In genomic region chr13:73008856-73009546, GRCm38 (mm10) we compare ENCODE assay signal across 11 mouse cellular contexts.
DNase-seq lines count a peak whose midpoint lies in the region; ATAC-seq and TF ChIP-seq lines count a peak whose summit lies in the region.
"Had no signal": no experiment of that assay in that cellular context is flagged by ENCODE, and none has a peak within 500 bp of the region (broad histone marks: within the 10 kb centered on the region; RNA-seq: fewer than 3 reads in every experiment).

No protein-coding gene starts in this region.

- H3K27ac ChIP-seq in kidney, embryonic 14.5 days (ENCODE audit: low read depth, low read length) = no peak overlapping the region
- H3K27ac ChIP-seq in kidney, adult 2 months (ENCODE audit: insufficient read depth, low read depth, low read length) = no peak overlapping the region
- peak overlapping the region; percentile 34; the same call in 1 of the 2 replicates for H3K27ac ChIP-seq in midbrain, embryonic 15.5 days
- no peak overlapping the region for H3K27ac ChIP-seq in liver, postnatal 0 days (ENCODE audit: low read depth)

- 0 out of 2 replicates have a peak overlapping the region, but pooled peaks have one; percentile 15 for H3K4me2 ChIP-seq in kidney, embryonic 14.5 days (replicated peaks; ENCODE audit: low read depth, low read length)
- peak overlapping the region; percentile 43 for H3K4me2 ChIP-seq in midbrain, embryonic 15.5 days
- no peak overlapping the region for H3K4me2 ChIP-seq in liver, postnatal 0 days (ENCODE audit: low read depth, low read length)
- H3K4me2 ChIP-seq: heart, embryonic 12.5 days had no signal

- DNase-seq in kidney, adult 2 months = no peak
- DNase-seq in brain, embryonic 14.5 days (ENCODE audit: low read depth) = peak; percentile 63
- DNase-seq in liver, postnatal 0 days = no peak
- DNase-seq in heart, postnatal 25 days (ENCODE audit: low spot score) = no peak
- DNase-seq: lung, postnatal 10 days; right cerebral cortex, postnatal 14 days had no signal

- ATAC-seq in kidney, embryonic 14.5 days (ENCODE audit: low FRiP score, low TSS enrichment) = 0 out of 2 replicates have a peak, but pooled peaks have one; percentile 32
- peak; percentile 85 for ATAC-seq in midbrain, embryonic 15.5 days (replicated peaks)
- no peak for ATAC-seq in liver, postnatal 0 days
- ATAC-seq: activated CD4-positive, CD25-positive, alpha-beta regulatory T cell, adult 4 months had no signal

- TF ChIP-seq CTCF in kidney, adult 2 months (conservative IDR thresholded peaks at IDR 0.05; ENCODE audit: insufficient read depth, insufficient read length, low read depth, low read length) = no peak
- TF ChIP-seq CTCF in E14TG2a.4 (conservative IDR thresholded peaks at IDR 0.05; ENCODE audit: low read length) = no peak
- no peak for TF ChIP-seq CTCF in brain, embryonic 14.5 days (IDR thresholded peaks at IDR 0.05; ENCODE audit: borderline replicate concordance, extremely low read depth, insufficient read depth, insufficient read length)
- no peak for TF ChIP-seq CTCF in liver, postnatal 0 days (IDR thresholded peaks at IDR 0.05; ENCODE audit: low read depth)

- H3K27me3 ChIP-seq in kidney, embryonic 14.5 days (ENCODE audit: control insufficient read depth, insufficient read depth, low read length) = peaks cover 34% of the 10 kb centered on the region
- no peaks in the 10 kb centered on the region for H3K27me3 ChIP-seq in kidney, adult 2 months (replicated peaks; ENCODE audit: control insufficient read depth, insufficient read depth, low read length)
- H3K27me3 ChIP-seq in E14TG2a.4 (ENCODE audit: insufficient read depth, low read length) = peaks cover 8% of the 10 kb centered on the region
- 0 out of 2 replicates have a peak, but pooled peaks cover 3% of the 10 kb centered on the region for H3K27me3 ChIP-seq in midbrain, embryonic 15.5 days (replicated peaks)
- no peaks in the 10 kb centered on the region for H3K27me3 ChIP-seq in liver, postnatal 0 days (ENCODE audit: insufficient read depth, low read length)

- no peak overlapping the region for H3K9ac ChIP-seq in kidney, embryonic 14.5 days (ENCODE audit: low read depth, low read length)
- H3K9ac ChIP-seq in midbrain, embryonic 15.5 days = 0 out of 2 replicates have a peak overlapping the region, but pooled peaks have one; percentile 15
- H3K9ac ChIP-seq in liver, postnatal 0 days (replicated peaks) = no peak overlapping the region
- H3K9ac ChIP-seq: heart, embryonic 12.5 days had no signal

- intact Hi-C loops in heart, postnatal 25 days (cut with DNase I) = no loop called here

- H3K36me3 ChIP-seq in kidney, embryonic 14.5 days (ENCODE audit: control insufficient read depth, insufficient read depth, low read length) = no peaks in the 10 kb centered on the region
- no peaks in the 10 kb centered on the region for H3K36me3 ChIP-seq in kidney, adult 2 months (ENCODE audit: control insufficient read depth, insufficient read depth, low read length)
- no peaks in the 10 kb centered on the region for H3K36me3 ChIP-seq in E14TG2a.4 (ENCODE audit: insufficient read depth, low read length)
- no peaks in the 10 kb centered on the region for H3K36me3 ChIP-seq in midbrain, embryonic 15.5 days (replicated peaks)
- H3K36me3 ChIP-seq in liver, postnatal 0 days (replicated peaks; ENCODE audit: insufficient read depth, low read length) = no peaks in the 10 kb centered on the region
- H3K36me3 ChIP-seq: heart, embryonic 12.5 days had no signal

- no peak for TF ChIP-seq POLR2A in kidney, adult 2 months (IDR thresholded peaks at IDR 0.05; ENCODE audit: low read depth, low read length)
- no peak for TF ChIP-seq POLR2A in brain, embryonic 14.5 days (IDR thresholded peaks at IDR 0.05; ENCODE audit: borderline replicate concordance, extremely low read depth, insufficient read depth, insufficient read length, poor library complexity, severe bottlenecking)

- H3K4me1 ChIP-seq in kidney, embryonic 14.5 days (ENCODE audit: control insufficient read depth, insufficient read depth, low read length) = 0 out of 2 replicates have a peak, but pooled peaks cover 3% of the 10 kb centered on the region
- no peaks in the 10 kb centered on the region for H3K4me1 ChIP-seq in kidney, adult 2 months (ENCODE audit: control insufficient read depth, insufficient read depth, low read length)
- H3K4me1 ChIP-seq in E14TG2a.4 (replicated peaks; ENCODE audit: low read depth, low read length) = peaks cover 9% of the 10 kb centered on the region
- peaks cover 12% of the 10 kb centered on the region for H3K4me1 ChIP-seq in midbrain, embryonic 15.5 days
- no peaks in the 10 kb centered on the region for H3K4me1 ChIP-seq in liver, postnatal 0 days (ENCODE audit: insufficient read depth)
- H3K4me1 ChIP-seq: heart, embryonic 12.5 days had no signal

- 41% methylated on average over 22 of the region's 22 CpGs for WGBS in kidney, embryonic 14.5 days
- WGBS in kidney, adult 2 months = 46% methylated on average over 22 of the region's 22 CpGs
- WGBS in midbrain, embryonic 15.5 days = 28% methylated on average over 22 of the region's 22 CpGs
- WGBS in liver, postnatal 0 days (ENCODE audit: insufficient replicate concordance) = 75% methylated on average over 22 of the region's 22 CpGs

- no peak overlapping the region for H3K4me3 ChIP-seq in kidney, embryonic 14.5 days (ENCODE audit: low read length)
- no peak overlapping the region for H3K4me3 ChIP-seq in kidney, adult 2 months (ENCODE audit: insufficient read depth, low read depth, low read length)
- 0 out of 2 replicates have a peak overlapping the region, but pooled peaks have one; percentile 13 for H3K4me3 ChIP-seq in E14TG2a.4 (replicated peaks; ENCODE audit: low read length)
- 0 out of 2 replicates have a peak overlapping the region, but pooled peaks have one; percentile 6 for H3K4me3 ChIP-seq in midbrain, embryonic 15.5 days
- H3K4me3 ChIP-seq in liver, postnatal 0 days (ENCODE audit: low read depth, low read length) = no peak overlapping the region
- H3K4me3 ChIP-seq: heart, embryonic 12.5 days had no signal

- TF ChIP-seq EP300 in liver, postnatal 0 days (IDR thresholded peaks at IDR 0.05; ENCODE audit: low read depth) = no peak

- no peaks in the 10 kb centered on the region for H3K9me3 ChIP-seq in kidney, embryonic 14.5 days (ENCODE audit: control insufficient read depth, low read length)
- H3K9me3 ChIP-seq in E14TG2a.4 (ENCODE audit: low read length) = no peaks in the 10 kb centered on the region
- no peaks in the 10 kb centered on the region for H3K9me3 ChIP-seq in midbrain, embryonic 15.5 days
- H3K9me3 ChIP-seq in liver, postnatal 0 days (ENCODE audit: low read length) = no peaks in the 10 kb centered on the region
- H3K9me3 ChIP-seq: heart, embryonic 12.5 days had no signal

Comparison
In these comparisons a context has a peak if more than half of its experiments do, and no peak if none do; other contexts are left out.
1. H3K4me3 ChIP-seq: peak in E14TG2a.4 (single experiment) and midbrain, embryonic 15.5 days (single experiment); none in kidney, embryonic 14.5 days (single experiment), kidney, adult 2 months (single experiment) and liver, postnatal 0 days (single experiment).